Mouse (Mus musculus): Measurements from ENCODE around the gene Rab11fip3. TPM values are rescaled to one million over a fixed set of nuclear protein-coding genes. Genes with fewer than 3 reads are reported as not detected.

The Rab11fip3 gene
- total and polyA plus RNA-seq, 3 experiments = 29.3 to 30.5 (median 29.7) TPM

DNA sequence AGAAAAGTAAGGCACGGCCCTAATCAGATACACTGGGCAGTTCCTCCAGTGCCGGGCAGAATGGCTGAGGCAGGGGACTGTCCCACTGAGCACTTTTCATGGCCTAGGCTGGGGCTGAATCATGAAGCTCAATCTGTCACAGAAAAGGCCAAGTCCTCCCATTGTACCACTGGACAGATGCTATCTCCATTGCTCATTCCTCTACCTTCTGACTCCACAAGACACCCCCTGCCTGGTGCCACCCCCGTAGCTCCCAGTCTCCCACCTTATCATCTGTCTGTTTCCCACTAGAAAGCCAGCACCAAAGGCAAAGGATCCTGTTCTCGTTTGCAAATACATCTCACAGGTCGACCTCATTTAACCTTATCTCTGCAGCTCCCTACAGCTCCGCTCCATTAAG, 37.3 kb downstream of the Rab11fip3 start:
- Histone ChIP-seq H3K9ac (ENCODE audit: low read depth, low read length) (no peak overlapping the region), H3K36me3 (ENCODE audit: control insufficient read depth, insufficient read depth, low read length) (no peaks in the 10 kb centered on the region), H3K4me1 (ENCODE audit: control insufficient read depth, insufficient read depth, low read length) (no peaks in the 10 kb centered on the region; the same call in 1 of the 2 replicates), H3K27me3 (ENCODE audit: control insufficient read depth, insufficient read depth, low read length) (no peaks in the 10 kb centered on the region), H3K4me3 (no peak overlapping the region), H3K27ac (no peak overlapping the region), H3K79me2 (replicated peaks; ENCODE audit: control insufficient read depth, insufficient read depth, low read length) (no peaks in the 10 kb centered on the region)
- DNase-seq = no peak
- intact Hi-C loops (cut with DNase I) = no loop called here
- TF ChIP-seq EP300 (IDR thresholded peaks at IDR 0.05; ENCODE audit: insufficient read depth, low read depth, low read length) = no peak
- TF ChIP-seq CTCF (IDR thresholded peaks at IDR 0.05) = no peak
- TF ChIP-seq POLR2A (IDR thresholded peaks at IDR 0.05; ENCODE audit: insufficient read depth, low read depth, low read length) = no peak
- WGBS = 75% methylated on average over 6 of the region's 6 CpGs

DNA sequence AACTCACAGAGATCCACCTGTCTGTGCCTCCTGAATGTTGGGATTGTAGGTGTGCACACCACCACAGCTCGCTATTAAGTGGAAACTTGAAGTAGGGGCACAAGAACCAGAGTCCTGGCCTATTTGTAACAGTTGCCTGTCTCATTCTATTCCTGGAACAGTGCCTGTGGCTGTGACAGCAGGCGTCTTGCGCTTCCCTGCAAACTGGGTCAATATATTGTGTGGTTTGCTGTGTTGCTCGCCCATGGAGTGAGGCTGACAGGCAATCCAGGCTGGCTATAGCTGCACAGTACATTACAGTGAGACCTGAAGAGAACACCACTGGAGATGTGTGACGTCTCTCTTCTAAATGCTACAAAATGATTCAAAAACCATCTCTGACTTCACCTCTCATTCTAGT, 37.8 kb downstream of the Rab11fip3 start:
- no peak for DNase-seq
- H3K9ac ChIP-seq (ENCODE audit: low read depth, low read length) = no peak overlapping the region
- no peaks in the 10 kb centered on the region for H3K36me3 ChIP-seq (ENCODE audit: control insufficient read depth, insufficient read depth, low read length)
- 82% methylated on average over 5 of the region's 5 CpGs for WGBS
- H3K4me1 ChIP-seq (ENCODE audit: control insufficient read depth, insufficient read depth, low read length) = no peaks in the 10 kb centered on the region; the same call in 1 of the 2 replicates
- no peak overlapping the region for H3K4me3 ChIP-seq
- no peak for TF ChIP-seq EP300 (IDR thresholded peaks at IDR 0.05; ENCODE audit: insufficient read depth, low read depth, low read length)
- no peak for TF ChIP-seq CTCF (IDR thresholded peaks at IDR 0.05)
- TF ChIP-seq POLR2A (IDR thresholded peaks at IDR 0.05; ENCODE audit: insufficient read depth, low read depth, low read length) = no peak
- intact Hi-C loops (cut with DNase I) = no loop called here
- H3K27me3 ChIP-seq (ENCODE audit: control insufficient read depth, insufficient read depth, low read length) = no peaks in the 10 kb centered on the region
- H3K79me2 ChIP-seq (replicated peaks; ENCODE audit: control insufficient read depth, insufficient read depth, low read length) = no peaks in the 10 kb centered on the region
- H3K27ac ChIP-seq = no peak overlapping the region

DNA sequence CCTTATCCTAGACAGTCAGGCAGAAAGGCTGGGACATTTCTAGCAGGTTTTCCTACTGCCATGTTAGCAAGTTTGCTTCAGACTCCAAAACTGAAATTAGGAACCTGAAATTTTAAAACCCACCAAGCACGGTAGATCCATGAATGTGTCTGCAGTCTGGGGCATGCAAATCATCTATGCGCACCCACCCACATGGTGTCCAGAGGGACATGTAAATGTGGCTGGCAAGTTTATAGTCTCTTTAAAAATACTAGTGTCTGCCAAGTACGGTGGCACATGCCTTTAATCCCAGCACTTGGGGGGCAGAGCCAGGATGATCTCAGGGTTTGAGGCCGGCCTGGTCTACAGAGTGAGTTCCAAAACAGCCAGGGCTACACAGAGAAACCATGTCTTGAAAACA, 41.1 kb downstream of the Rab11fip3 start:
- intact Hi-C loops (cut with DNase I) = no loop called here
- no peaks in the 10 kb centered on the region; the same call in 1 of the 2 replicates for H3K4me1 ChIP-seq (ENCODE audit: control insufficient read depth, insufficient read depth, low read length)
- no peaks in the 10 kb centered on the region for H3K79me2 ChIP-seq (replicated peaks; ENCODE audit: control insufficient read depth, insufficient read depth, low read length)
- H3K36me3 ChIP-seq (ENCODE audit: control insufficient read depth, insufficient read depth, low read length) = no peaks in the 10 kb centered on the region
- H3K27me3 ChIP-seq (ENCODE audit: control insufficient read depth, insufficient read depth, low read length) = no peaks in the 10 kb centered on the region
- WGBS = 75% methylated on average over 4 of the region's 4 CpGs
- no peak overlapping the region for H3K9ac ChIP-seq (ENCODE audit: low read depth, low read length)
- DNase-seq = no peak
- no peak overlapping the region for H3K27ac ChIP-seq
- TF ChIP-seq EP300 (IDR thresholded peaks at IDR 0.05; ENCODE audit: insufficient read depth, low read depth, low read length) = no peak
- no peak for TF ChIP-seq POLR2A (IDR thresholded peaks at IDR 0.05; ENCODE audit: insufficient read depth, low read depth, low read length)
- TF ChIP-seq CTCF (IDR thresholded peaks at IDR 0.05) = no peak
- H3K4me3 ChIP-seq = no peak overlapping the region

DNA sequence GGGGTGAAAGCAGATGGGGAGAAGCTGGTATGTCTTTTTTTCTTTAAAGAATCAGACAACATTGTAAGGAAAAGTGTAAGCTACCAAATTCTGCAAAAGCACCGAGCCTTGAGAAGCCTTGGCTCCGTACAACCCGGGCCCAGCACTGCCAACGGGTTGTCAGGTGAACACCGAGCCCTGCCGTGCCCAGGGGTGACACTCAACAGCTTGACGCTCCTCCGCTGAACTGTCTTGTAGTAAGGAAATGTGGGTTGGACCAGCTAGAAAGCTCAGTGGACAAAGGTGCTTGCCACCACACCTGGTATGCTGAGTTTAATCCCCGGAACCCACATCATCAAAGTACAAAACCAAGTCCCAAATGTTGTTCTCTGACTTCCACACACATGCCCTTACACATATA, 44.7 kb downstream of the Rab11fip3 start:
- WGBS = 94% methylated on average over 9 of the region's 9 CpGs
- Histone ChIP-seq H3K4me3 (no peak overlapping the region), H3K36me3 (ENCODE audit: control insufficient read depth, insufficient read depth, low read length) (no peaks in the 10 kb centered on the region), H3K4me1 (ENCODE audit: control insufficient read depth, insufficient read depth, low read length) (no peaks in the 10 kb centered on the region; the same call in 1 of the 2 replicates), H3K79me2 (replicated peaks; ENCODE audit: control insufficient read depth, insufficient read depth, low read length) (no peaks in the 10 kb centered on the region), H3K27ac (no peak overlapping the region), H3K27me3 (ENCODE audit: control insufficient read depth, insufficient read depth, low read length) (no peaks in the 10 kb centered on the region), H3K9ac (ENCODE audit: low read depth, low read length) (no peak overlapping the region)
- DNase-seq = no peak
- TF ChIP-seq EP300 (IDR thresholded peaks at IDR 0.05; ENCODE audit: insufficient read depth, low read depth, low read length) = no peak
- no peak for TF ChIP-seq CTCF (IDR thresholded peaks at IDR 0.05)
- TF ChIP-seq POLR2A (IDR thresholded peaks at IDR 0.05; ENCODE audit: insufficient read depth, low read depth, low read length) = no peak
- intact Hi-C loops (cut with DNase I) = no loop called here

DNA sequence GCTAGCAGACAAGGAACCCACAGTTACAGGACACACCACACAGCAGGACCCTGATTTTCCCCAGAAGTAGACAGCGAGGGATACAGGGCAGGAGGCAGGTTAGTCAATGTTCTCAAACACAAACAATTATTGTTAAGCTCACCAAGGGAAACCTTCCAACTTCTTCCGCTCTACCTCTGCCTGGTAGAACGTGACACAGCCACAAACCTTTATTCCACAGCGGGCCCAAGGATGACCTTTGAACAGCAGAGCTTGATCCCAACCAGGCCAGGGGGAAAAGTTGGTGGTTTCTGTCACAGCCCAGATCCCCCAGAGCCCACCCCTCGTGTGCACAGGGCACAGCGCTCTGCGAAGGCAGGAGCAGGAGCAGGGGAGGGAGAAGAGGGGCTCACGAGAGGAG, 45.4 kb downstream of the Rab11fip3 start:
- Histone ChIP-seq H3K9ac (ENCODE audit: low read depth, low read length) (no peak overlapping the region), H3K36me3 (ENCODE audit: control insufficient read depth, insufficient read depth, low read length) (no peaks in the 10 kb centered on the region), H3K4me1 (ENCODE audit: control insufficient read depth, insufficient read depth, low read length) (no peaks in the 10 kb centered on the region; the same call in 1 of the 2 replicates), H3K27ac (no peak overlapping the region), H3K27me3 (ENCODE audit: control insufficient read depth, insufficient read depth, low read length) (no peaks in the 10 kb centered on the region), H3K4me3 (no peak overlapping the region), H3K79me2 (replicated peaks; ENCODE audit: control insufficient read depth, insufficient read depth, low read length) (no peaks in the 10 kb centered on the region)
- intact Hi-C loops (cut with DNase I) = no loop called here
- no peak for TF ChIP-seq POLR2A (IDR thresholded peaks at IDR 0.05; ENCODE audit: insufficient read depth, low read depth, low read length)
- no peak for TF ChIP-seq CTCF (IDR thresholded peaks at IDR 0.05)
- TF ChIP-seq EP300 (IDR thresholded peaks at IDR 0.05; ENCODE audit: insufficient read depth, low read depth, low read length) = no peak
- WGBS = 95% methylated on average over 8 of the region's 8 CpGs
- no peak for DNase-seq

DNA sequence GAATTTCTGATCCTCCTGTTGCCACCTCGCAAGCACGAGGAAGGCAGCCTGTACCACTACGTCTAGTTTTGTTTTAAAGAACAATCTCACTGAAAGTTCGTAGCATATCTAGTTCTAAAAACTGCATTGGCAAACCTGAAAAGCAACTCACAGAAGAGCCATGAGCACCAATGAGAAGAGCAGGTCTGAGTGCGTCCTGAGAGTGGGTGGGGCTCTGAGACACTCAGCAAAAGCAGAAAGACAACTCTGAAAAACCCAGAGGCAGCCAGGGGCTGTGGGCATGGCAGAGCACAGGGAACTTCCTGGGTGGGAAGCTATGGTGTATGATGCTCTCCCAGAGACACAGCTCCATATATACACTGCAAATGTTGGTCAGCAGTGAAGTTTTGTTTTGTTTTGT, 46.2 kb downstream of the Rab11fip3 start:
- Histone ChIP-seq H3K27me3 (ENCODE audit: control insufficient read depth, insufficient read depth, low read length) (no peaks in the 10 kb centered on the region), H3K79me2 (replicated peaks; ENCODE audit: control insufficient read depth, insufficient read depth, low read length) (no peaks in the 10 kb centered on the region), H3K27ac (no peak overlapping the region), H3K4me3 (no peak overlapping the region), H3K4me1 (ENCODE audit: control insufficient read depth, insufficient read depth, low read length) (peaks cover 3% of the 10 kb centered on the region), H3K36me3 (ENCODE audit: control insufficient read depth, insufficient read depth, low read length) (no peaks in the 10 kb centered on the region), H3K9ac (ENCODE audit: low read depth, low read length) (no peak overlapping the region)
- intact Hi-C loops (cut with DNase I) = no loop called here
- no peak for TF ChIP-seq CTCF (IDR thresholded peaks at IDR 0.05)
- no peak for TF ChIP-seq EP300 (IDR thresholded peaks at IDR 0.05; ENCODE audit: insufficient read depth, low read depth, low read length)
- no peak for TF ChIP-seq POLR2A (IDR thresholded peaks at IDR 0.05; ENCODE audit: insufficient read depth, low read depth, low read length)
- WGBS = 90% methylated on average over 5 of the region's 5 CpGs
- DNase-seq = no peak
